Mouse (Mus musculus) lung, adult 18-20 months (tissue): ENCODE data around the gene H2-Eb1.
"Not testable (repeated sequence)": the region's sequence is repeated elsewhere in the genome, so short reads cannot be mapped to it uniquely, and the experiment has no call there.

Source experiments
- DNase-seq, 2 experiments: peaks; one replicate each; pipeline ENCODE4 v3.0.0; 2022; ENCODE audit warnings: mixed read lengths in 2 of 2

Gene H2-Eb1

DNA sequence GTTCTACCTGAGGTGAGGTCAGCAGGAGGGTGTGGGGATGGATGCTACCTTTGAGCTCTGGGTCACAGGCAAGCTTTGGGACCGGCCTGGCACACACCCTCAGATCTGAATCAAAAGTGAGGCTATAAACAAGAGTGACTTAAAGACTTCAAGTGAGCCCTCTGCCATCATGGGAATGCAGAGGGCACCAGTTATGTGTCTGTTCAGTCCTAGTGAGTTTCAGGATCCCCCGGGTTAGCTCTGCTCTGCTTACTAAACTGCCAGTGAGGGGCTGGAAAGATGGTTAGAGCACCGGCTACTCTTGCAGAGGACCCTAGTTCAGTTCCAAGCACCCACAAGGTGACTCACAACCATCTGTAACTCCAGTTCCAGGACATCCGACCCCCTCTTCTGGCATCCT, 13.1 kb upstream of the H2-Eb1 start:
- DNase-seq, result no peak

DNA sequence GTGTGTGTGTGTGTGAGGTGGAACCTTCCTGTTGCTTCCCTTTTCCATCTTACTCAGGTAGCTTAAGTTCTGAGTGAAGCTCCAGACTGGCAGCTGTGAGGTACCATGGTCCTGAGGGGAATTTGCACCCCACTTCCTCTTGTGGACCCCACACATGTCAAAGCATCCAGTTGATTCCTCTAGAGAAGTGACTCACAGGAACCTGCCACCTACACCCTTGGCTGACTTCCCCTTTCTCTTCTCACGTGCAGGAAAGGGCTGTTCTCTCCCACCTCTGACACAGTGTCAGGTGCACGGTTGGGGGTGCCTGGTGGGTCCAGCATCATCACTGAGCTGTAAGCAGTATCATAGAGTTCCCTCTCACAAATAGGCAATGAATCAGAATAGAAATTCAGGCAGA, 12.1 kb upstream of the H2-Eb1 start:
- peak in 1 of 2 experiments; percentile 38 for DNase-seq

DNA sequence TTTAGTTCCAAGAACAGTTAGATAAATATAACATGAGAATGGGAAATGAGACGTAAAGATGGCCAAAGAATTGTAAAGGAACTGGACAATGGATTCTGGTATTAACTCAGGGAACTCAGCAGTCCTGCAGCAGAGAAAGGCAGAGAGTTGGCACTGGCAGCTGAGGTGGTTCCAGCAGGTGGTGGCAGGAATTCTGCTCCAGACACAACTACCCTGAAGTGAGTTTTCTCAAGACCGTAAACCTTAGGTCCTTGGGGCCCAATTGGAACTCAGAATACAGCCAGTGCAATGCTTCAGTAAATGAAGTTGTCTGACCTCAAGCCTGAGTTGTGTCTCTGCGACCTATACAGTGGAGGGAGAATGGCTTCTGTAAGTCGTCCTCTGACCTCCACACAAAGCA, 11.4 kb upstream of the H2-Eb1 start:
- no peak for DNase-seq

GRCm38 (mm10) chr17:34295307-34295706, 10.4 kb upstream of the H2-Eb1 start:
- DNase-seq, result no peak

DNA sequence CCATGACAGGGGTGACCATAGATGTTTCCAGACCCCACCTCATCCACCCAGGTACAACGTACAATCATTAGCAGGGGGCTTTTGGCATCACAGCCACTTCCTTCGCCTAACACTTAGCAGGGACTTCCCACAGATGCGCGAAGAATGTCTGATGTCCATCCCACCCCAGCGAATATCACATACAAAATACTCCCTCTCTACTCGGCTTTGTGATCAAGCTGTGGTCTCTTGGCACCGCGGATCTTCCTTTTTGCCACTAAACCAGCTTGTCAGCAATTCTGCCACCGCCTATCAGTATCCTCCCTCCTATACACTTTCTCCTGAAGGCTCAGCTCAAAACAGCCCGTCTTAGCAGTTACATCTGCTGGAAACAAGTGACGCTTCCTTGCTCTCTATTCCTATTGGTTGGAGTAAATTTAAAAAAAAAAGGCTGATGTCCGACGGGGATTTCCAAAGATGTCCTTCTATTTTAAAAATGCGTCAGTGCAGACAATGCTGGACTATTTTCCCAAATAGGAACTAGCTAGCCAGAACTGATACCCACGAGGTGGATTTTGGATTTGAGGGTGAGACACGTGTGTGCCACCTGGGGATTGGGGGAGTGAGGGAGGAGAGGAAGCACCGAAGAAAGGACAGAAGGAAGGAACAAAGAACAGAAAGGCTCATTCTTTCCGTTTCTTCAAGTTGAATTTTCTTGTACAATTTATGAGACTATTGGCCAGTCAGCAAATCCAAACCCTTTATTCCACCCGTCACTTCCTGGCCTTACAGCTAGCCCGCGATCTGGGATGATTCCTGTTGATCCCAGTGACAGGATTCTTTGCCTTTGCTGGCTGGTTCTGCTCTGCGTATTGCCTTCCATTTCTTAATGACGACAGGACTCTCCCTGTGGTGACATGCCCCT, 9.5 kb upstream of the H2-Eb1 start:
- peak; percentile 61 to 68 for DNase-seq

- no peak for DNase-seq
These were observed 6.3 kb upstream of the H2-Eb1 start for GRCm38 (mm10) chr17:34299356-34299755.

- no peak for DNase-seq
These were observed 5.6 kb upstream of the H2-Eb1 start for GRCm38 (mm10) chr17:34300071-34300470.

GRCm38 (mm10) chr17:34300691-34301566, 4.7 kb upstream of the H2-Eb1 start:
- peak in 1 of 2 experiments; percentile 63 for DNase-seq

DNA sequence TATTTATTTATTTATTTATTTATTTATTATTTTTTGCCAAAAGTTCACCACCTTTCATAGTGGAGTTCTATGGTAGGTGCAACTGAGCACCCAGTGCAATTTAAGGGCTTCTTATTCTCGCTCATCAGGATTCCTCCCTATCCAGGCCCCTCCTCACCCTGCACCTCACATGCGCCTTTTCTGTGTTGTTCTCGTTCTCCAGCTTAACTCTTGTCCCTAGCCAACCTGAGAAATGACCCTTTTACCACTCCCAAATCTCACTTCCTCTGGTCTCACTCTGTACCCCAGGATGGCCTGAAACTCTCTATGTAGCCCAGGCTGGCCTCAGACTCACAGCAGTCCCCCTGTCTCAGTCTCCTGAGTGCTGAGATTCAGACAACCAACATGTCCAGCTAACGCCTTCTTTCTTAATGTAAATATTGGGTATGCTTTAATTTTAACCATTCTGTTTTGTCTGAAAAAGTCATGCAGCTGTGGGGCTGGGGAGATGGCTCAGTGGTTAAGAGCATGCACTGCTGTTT, 3.9 kb upstream of the H2-Eb1 start:
- DNase-seq, result no peak

DNA sequence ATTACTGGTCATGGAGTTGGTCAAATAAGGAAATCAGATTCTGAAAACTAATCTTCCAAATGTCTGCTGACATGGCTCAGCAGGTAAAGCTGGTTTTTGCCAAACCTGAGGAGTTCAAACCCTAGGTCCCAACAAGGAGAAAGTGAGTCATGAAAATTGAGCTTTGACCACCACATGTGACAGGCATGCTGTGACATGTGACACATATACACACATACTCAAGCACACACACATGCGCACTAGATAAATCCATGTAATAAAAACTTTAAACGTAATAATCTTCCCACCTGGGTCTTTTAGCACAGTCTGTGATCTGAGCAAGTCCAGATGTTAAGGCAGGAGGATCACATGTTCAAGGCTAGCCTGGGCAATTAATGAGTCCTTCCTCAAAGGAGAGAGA, 1.9 kb upstream of the H2-Eb1 start:
- DNase-seq, result no peak

DNA sequence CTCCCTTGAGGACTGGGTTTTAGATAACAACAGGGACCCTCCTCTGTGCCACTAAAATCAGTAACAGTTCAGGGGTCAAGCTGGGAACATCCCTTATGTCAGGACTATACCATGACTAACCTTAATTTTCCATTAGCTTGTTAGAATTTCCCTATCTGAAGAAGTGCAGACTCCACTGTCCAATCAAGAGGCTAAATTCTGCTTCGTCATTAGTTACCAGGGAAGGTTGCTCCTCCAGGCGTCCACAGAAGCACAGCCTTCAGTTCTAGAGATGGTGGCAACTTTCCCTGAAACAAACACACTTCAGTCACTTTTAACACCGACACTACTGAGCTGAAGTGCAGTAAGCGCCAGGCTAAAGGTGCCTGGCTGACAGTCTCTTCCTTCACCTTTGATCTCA, 916 bp upstream of the H2-Eb1 start:
- peak; percentile 84 to 89 for DNase-seq

DNA sequence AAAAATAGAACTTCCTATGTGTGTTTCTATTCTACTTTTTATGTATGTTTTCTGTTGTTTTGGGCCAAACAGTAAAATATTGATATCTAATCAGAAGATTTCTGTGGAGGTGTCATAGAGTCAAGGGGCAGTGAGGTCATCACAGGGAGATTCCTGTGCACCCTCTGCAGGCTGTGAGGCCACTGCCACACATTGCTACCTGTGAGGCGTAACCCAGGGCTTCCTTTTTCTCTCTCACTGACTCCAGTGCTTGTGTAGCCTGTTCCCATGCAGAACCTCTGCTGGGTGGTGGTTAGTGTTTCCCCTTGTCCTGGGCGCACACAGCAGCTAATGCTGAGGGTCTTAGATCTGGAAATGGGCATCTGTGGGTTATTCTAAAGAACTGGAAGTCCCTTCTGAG, 740 bp downstream of the H2-Eb1 start:
- no peak for DNase-seq

DNA sequence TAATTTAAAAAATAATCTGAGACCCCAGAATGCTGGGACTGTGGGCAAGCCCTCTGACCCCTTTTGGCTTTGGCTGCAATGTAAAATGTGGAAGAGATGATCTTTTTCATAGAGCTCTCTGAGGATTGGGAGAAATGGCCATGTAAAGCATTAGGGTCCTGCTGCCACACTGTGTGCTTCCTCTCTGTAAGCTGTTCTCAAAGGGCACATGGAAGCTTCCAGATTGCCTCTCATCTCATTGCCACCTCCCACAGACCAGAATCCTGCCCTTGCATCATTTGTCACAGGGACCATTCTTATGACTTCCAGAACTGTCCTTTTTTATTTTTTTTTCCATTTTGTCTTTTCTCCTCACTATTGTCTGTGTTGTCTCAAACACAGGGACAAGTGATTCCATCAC, 1.5 kb downstream of the H2-Eb1 start:
- DNase-seq, result no peak

DNA sequence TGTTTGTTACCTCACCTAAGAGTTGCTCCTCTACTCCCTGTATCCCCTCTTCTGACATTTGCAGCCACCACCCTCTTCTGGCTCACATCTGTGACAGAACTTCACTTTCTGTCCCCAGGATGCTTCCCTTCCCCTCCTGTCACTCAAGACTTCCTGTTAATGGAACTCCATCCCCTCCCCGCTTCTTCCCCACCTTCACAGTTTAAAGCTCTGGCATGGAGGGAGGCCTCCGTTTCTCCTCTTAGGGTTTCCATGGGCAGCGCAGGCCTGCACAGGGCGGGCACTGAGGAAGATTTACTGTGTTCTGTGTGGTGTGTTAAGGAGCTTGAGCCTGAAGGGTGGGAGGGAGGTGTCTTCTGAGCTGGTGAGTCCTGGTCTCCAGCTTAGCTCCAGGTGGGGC, 2.5 kb downstream of the H2-Eb1 start:
- DNase-seq, result no peak

DNA sequence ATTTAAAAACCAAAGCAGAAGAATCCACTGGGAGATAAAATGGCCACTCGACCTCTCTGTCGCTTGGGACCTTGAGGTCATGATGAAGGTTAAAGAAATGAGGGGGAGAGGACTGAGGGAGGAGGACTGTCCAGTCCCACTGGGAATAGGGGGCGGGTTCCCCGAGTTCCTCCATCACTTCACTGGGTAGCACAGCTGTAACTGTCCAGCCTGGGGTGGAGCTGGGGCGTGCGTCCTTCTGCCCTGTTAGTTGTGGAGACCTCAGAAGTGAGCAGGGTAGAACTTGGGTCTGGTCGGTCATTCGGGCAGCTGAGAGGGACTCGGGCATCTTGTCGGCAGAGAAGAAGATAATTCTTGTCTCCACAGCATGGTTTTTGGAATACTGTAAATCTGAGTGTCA, 3.6 kb downstream of the H2-Eb1 start:
- no peak for DNase-seq

DNA sequence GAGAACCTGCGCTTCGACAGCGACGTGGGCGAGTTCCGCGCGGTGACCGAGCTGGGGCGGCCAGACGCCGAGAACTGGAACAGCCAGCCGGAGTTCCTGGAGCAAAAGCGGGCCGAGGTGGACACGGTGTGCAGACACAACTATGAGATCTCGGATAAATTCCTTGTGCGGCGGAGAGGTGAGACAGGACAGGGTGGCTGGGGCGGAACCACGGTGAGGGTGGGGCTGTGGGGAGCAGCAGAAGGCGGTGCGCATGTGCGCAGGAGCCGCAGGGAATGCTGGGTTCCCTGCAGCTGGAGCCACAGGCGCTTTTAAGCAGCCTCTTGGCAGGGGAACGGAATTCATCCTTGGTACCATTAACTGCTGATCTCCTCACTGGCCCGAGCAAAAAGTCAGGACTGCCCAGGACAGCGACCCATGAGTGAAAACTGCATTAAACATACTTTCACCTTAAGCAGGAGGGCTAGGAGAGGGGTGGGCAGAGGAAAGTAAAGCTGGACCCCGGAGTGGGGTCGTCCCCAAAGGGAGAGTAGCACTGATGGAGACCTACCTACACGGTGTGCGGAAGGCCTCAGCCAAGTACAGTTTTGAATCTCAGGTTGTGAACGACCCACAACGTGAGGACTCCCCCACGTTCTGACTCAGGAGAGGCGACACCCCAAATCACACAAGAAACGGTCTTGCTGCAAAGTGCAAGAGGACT, 4.2 kb downstream of the H2-Eb1 start:
- peak; percentile 78 to 82 for DNase-seq

- not testable (repeated sequence) for DNase-seq
These were observed 4.9 kb downstream of the H2-Eb1 start for GRCm38 (mm10) chr17:34310526-34310925.

- no peak for DNase-seq
These were observed 6.5 kb downstream of the H2-Eb1 start for GRCm38 (mm10) chr17:34312185-34312584.

DNA sequence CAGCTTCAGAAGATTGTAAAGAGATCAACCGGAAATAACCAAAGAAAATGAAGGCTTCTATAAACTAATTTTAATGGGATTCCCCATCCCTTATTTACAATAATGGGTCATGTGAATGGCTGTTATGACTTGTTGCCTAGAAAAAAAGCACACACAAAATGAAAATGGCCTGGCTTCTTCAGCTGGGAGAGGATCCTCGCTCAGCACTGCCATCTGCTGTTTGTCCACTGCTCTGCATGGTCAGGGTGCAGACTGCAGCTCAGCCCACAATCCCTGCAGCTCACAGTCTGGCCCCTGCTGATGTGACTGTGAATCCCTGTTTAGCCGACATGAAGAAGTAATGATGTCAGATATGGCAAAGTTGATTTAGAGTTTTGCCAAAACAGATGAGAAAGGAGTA, 7.7 kb downstream of the H2-Eb1 start:
- DNase-seq, result peak; percentile 65 to 75

- DNase-seq, result no peak
These were observed 8.6 kb downstream of the H2-Eb1 start for GRCm38 (mm10) chr17:34314286-34314685.

DNA sequence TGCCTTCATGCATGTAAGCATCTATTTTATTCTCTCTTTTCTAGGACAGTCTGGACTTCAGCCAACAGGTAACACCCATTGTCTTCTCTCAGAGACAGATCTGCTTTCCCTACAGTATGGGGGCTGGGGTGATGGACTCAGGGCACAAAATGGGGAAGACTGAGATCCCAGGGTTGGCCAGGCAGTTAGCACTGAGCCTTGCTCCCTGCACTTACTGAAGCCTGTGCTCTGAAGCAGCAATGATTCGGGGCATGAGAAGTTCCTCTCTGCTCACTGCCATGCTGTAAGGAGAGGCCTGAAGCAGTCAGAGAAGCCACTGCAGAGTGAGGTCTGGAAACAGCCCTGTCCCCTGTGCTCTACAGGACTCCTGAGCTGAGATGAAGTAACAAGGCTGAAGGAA, 9.8 kb downstream of the H2-Eb1 start:
- no peak for DNase-seq

DNA sequence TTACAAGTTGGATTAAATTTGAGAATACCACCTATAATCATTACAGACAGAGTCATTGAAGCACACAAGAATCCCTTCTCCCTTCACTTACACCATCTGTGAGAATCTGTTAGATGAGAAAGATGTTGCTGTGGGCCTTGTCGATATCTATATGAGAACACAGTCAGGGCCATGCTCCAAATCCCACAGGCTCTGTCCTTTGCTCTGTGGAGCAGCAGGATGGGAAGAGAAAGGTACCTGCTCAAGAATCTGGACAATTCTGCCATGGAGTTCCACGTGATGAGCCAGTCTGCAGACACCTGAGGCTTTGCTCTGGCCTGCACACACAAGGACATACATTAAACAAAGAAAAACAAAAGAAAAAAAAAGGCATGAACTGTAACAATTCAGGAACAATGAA, 11.0 kb downstream of the H2-Eb1 start:
- no peak for DNase-seq

DNA sequence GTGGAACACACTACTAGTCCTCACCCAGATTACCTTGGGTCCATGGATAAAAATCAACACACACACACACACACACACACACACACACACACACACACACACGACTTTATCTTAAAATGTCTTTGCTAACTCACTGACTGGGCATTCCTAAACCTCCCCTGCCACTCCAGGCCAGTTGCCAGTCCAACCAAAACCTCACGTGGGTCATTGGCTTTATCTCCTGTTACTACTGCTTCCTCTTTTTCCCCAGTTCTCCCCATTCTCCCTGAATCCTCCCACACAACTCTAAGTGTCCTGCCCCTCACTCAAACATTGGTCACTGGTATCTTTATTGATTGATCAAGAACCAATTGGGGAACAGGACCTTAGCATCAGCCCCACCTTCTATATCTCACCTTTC, 11.6 kb downstream of the H2-Eb1 start:
- no peak for DNase-seq
